Mouse (Mus musculus) CH12.LX (cell line): ENCODE measurements at regions not wholly inside any gene's neighbourhood (a gene's known extent, or its start where the extent isn't known, plus 50 kb on each side); places are given as distances from the start of the nearest gene placed in this dataset.

Experiments
- DNase-seq: peaks from one replicate; pipeline ENCODE4 v3.0.0-alpha.2; 2013; ENCODE audit errors: extremely low read depth
- H3K27ac ChIP-seq: 2 replicates; pipeline ENCODE4 v1.5.1; 2012; ENCODE audit warnings: low read depth, mild to moderate bottlenecking, control low read depth, moderate library complexity; ENCODE audit not compliant: insufficient read depth
- H3K27me3 ChIP-seq: replicated peaks from 2 replicates; pipeline ENCODE3; 2012; ENCODE audit warnings: inconsistent platforms
- H3K36me3 ChIP-seq, 2 experiments: replicated peaks in 1 of 2; 2 replicates each; pipeline versions ENCODE3 to v1.6.1; 2012; ENCODE audit warnings: inconsistent platforms in 1 of 2, low read length in 1 of 2, mild to moderate bottlenecking in 1 of 2, mixed read lengths in 1 of 2, moderate library complexity in 1 of 2; ENCODE audit not compliant: control insufficient read depth in 1 of 2, insufficient read depth in 1 of 2
- H3K4me1 ChIP-seq, 2 experiments: 2 replicates each; pipeline ENCODE4 v1.6.1; 2012; ENCODE audit warnings: inconsistent platforms in 1 of 2, moderate library complexity in 1 of 2; ENCODE audit not compliant: insufficient read depth in 2 of 2, control insufficient read depth in 1 of 2
- H3K4me2 ChIP-seq: 2 replicates; pipeline ENCODE4 v1.6.1; 2012; ENCODE audit warnings: low read depth, mild to moderate bottlenecking, control low read depth; ENCODE audit not compliant: poor library complexity, insufficient read depth, severe bottlenecking
- H3K4me3 ChIP-seq, 3 experiments: fragments of 150-350 bp in 1 of 3; sonication (generic) in 1 of 3; replicated peaks in 1 of 3; 2 replicates each; pipeline versions ENCODE3 to v1.5.1; 2011 to 2012; ENCODE audit warnings: low read depth in 2 of 3, low read length in 2 of 3, mild to moderate bottlenecking in 2 of 3, moderate library complexity in 2 of 3, control low read depth in 1 of 3, improper control_type of control experiment in 1 of 3, inconsistent platforms in 1 of 3, mixed read lengths in 1 of 3; ENCODE audit not compliant: poor library complexity in 1 of 3
- H3K79me2 ChIP-seq: replicated peaks from 2 replicates; pipeline ENCODE4 v1.6.1; 2012; ENCODE audit warnings: mild to moderate bottlenecking, moderate library complexity; ENCODE audit not compliant: control insufficient read depth, poor library complexity, insufficient read depth, severe bottlenecking; ENCODE audit errors: extremely low read depth
- H3K9ac ChIP-seq: 2 replicates; pipeline ENCODE4 v1.6.1; 2012; ENCODE audit warnings: low read depth, mild to moderate bottlenecking, control low read depth, moderate library complexity; ENCODE audit not compliant: insufficient read depth
- H3K9me3 ChIP-seq: replicated peaks from 2 replicates; pipeline ENCODE3; 2012; ENCODE audit warnings: low read length, inconsistent platforms, mixed read lengths
- BHLHE40 ChIP-seq: IDR thresholded peaks from 2 replicates; pipeline ENCODE4 v1.6.1; 2011; ENCODE audit warnings: mild to moderate bottlenecking, low read depth, low read length, improper control_type of control experiment
- CHD2 ChIP-seq: IDR thresholded peaks from 2 replicates; pipeline ENCODE4 v1.6.1; 2011; ENCODE audit warnings: low read length, improper control_type of control experiment
- CTCF ChIP-seq, 2 experiments: IDR thresholded peaks in 1 of 2; conservative IDR thresholded peaks in 1 of 2; 2 replicates each; pipeline ENCODE4 v1.5.1; 2011 to 2012; ENCODE audit warnings: low read depth in 2 of 2, low read length in 2 of 2, improper control_type of control experiment in 1 of 2, inconsistent platforms in 1 of 2, mild to moderate bottlenecking in 1 of 2, moderate library complexity in 1 of 2
- ETS1 ChIP-seq: conservative IDR thresholded peaks from 2 replicates; pipeline ENCODE4 v1.6.1; 2012; ENCODE audit warnings: low read depth, mild to moderate bottlenecking, inconsistent platforms, low read length, improper control_type of control experiment, moderate library complexity
- GABPA ChIP-seq: IDR thresholded peaks from 2 replicates; pipeline ENCODE4 v1.6.1; 2012; ENCODE audit warnings: low read depth, low read length, improper control_type of control experiment, inconsistent platforms; ENCODE audit not compliant: insufficient replicate concordance
- HCFC1 ChIP-seq: IDR thresholded peaks from 2 replicates; pipeline ENCODE4 v1.6.1; 2012; ENCODE audit warnings: low read depth, mild to moderate bottlenecking, inconsistent platforms, low read length, improper control_type of control experiment
- JUND ChIP-seq: conservative IDR thresholded peaks from 2 replicates; pipeline ENCODE4 v1.6.1; 2011; ENCODE audit warnings: low read depth, low read length, improper control_type of control experiment
- KAT2A ChIP-seq: IDR thresholded peaks from 2 replicates; pipeline ENCODE4 v1.6.1; 2012; ENCODE audit warnings: low read length, improper control_type of control experiment, inconsistent platforms; ENCODE audit not compliant: insufficient replicate concordance
- MAFK ChIP-seq: IDR thresholded peaks from 2 replicates; pipeline ENCODE4 v1.6.1; 2011; ENCODE audit warnings: low read length, improper control_type of control experiment; ENCODE audit not compliant: insufficient replicate concordance
- MAX ChIP-seq: IDR thresholded peaks from 2 replicates; pipeline ENCODE4 v1.6.1; 2011; ENCODE audit warnings: low read length, improper control_type of control experiment
- MAZ ChIP-seq: IDR thresholded peaks from 2 replicates; pipeline ENCODE4 v1.6.1; 2012; ENCODE audit warnings: low read depth, mild to moderate bottlenecking, inconsistent platforms, low read length, improper control_type of control experiment, moderate library complexity
- MEF2A ChIP-seq: IDR thresholded peaks from 2 replicates; pipeline ENCODE4 v1.6.1; 2014; ENCODE audit warnings: low read depth, mild to moderate bottlenecking, inconsistent platforms, low read length, improper control_type of control experiment, borderline replicate concordance
- MYC ChIP-seq: IDR thresholded peaks from 2 replicates; pipeline ENCODE4 v1.6.1; 2011; ENCODE audit warnings: low read depth, mild to moderate bottlenecking, improper control_type of control experiment, low read length
- NELFE ChIP-seq: IDR thresholded peaks from 2 replicates; pipeline ENCODE4 v1.6.1; 2011; ENCODE audit warnings: low read depth, low read length, improper control_type of control experiment
- NRF1 ChIP-seq: IDR thresholded peaks from 2 replicates; pipeline ENCODE4 v1.6.1; 2014; ENCODE audit warnings: low read depth, mild to moderate bottlenecking, inconsistent platforms, low read length, improper control_type of control experiment, moderate library complexity
- POLR2A ChIP-seq: IDR thresholded peaks from 2 replicates; pipeline ENCODE4 v1.6.1; 2011; ENCODE audit warnings: low read depth, mild to moderate bottlenecking, improper control_type of control experiment, low read length
- POLR2AphosphoS2 ChIP-seq: IDR thresholded peaks from 2 replicates; pipeline ENCODE4 v1.6.1; 2011; ENCODE audit warnings: low read depth, low read length, improper control_type of control experiment
- RAD21 ChIP-seq: IDR thresholded peaks from 2 replicates; pipeline ENCODE4 v1.6.1; 2011; ENCODE audit warnings: low read depth, mild to moderate bottlenecking, low read length, improper control_type of control experiment, moderate library complexity
- RCOR1 ChIP-seq: conservative IDR thresholded peaks from 2 replicates; pipeline ENCODE4 v1.6.1; 2012; ENCODE audit warnings: low read depth, mild to moderate bottlenecking, inconsistent platforms, low read length, improper control_type of control experiment
- SMC3 ChIP-seq: IDR thresholded peaks from 2 replicates; pipeline ENCODE4 v1.6.1; 2011; ENCODE audit warnings: low read depth, low read length, improper control_type of control experiment
- TBP ChIP-seq: conservative IDR thresholded peaks from 2 replicates; pipeline ENCODE4 v1.6.1; 2011; ENCODE audit warnings: low read depth, low read length, improper control_type of control experiment
- TCF12 ChIP-seq: IDR thresholded peaks from 2 replicates; pipeline ENCODE4 v1.6.1; 2014; ENCODE audit warnings: low read depth, mild to moderate bottlenecking, inconsistent platforms, low read length, improper control_type of control experiment
- USF1 ChIP-seq: IDR thresholded peaks from 2 replicates; pipeline ENCODE4 v1.6.1; 2014; ENCODE audit warnings: low read depth, mild to moderate bottlenecking, inconsistent platforms, low read length, improper control_type of control experiment
- ZKSCAN1 ChIP-seq: IDR thresholded peaks from 2 replicates; pipeline ENCODE4 v1.6.1; 2012; ENCODE audit warnings: low read depth, inconsistent platforms, low read length, improper control_type of control experiment, borderline replicate concordance
- dilution Hi-C: fragments of 300-500 bp; cut with MboI; formaldehyde crosslinking; loops from 2 replicates; pipeline ENCODE4 v1.14.3; 2020; ENCODE audit warnings: low sequenced_read_pairs; ENCODE audit not compliant: extremely low pct_unique_long_range_greater_than_20kb, extremely low pct_ligation_motif_present
- in situ Hi-C: fragments of 300-500 bp; cut with MboI; formaldehyde crosslinking; loops from 3 replicates; pipeline ENCODE4 v1.14.3; 2019; ENCODE audit warnings: low sequenced_read_pairs, low pct_ligation_motif_present, low pct_unique_long_range_greater_than_20kb, mixed read lengths

- dilution Hi-C loops (no loop called here), in situ Hi-C loops (no loop called here)
- H3K9me3 ChIP-seq = no peaks in the 10 kb centered on the region
- no peak overlapping the region for H3K4me3 ChIP-seq
- TF ChIP-seq CTCF (conservative IDR thresholded peaks at IDR 0.05 in 1 of 2, IDR thresholded peaks at IDR 0.05 in 1 of 2; ENCODE audit: low read depth in 2 of 2, low read length in 2 of 2) (no peak), TBP (no peak), KAT2A (no peak), MEF2A (no peak), NELFE (no peak), BHLHE40 (no peak), RCOR1 (no peak), SMC3 (no peak), POLR2A (no peak), NRF1 (no peak), MAX (no peak), RAD21 (no peak), MAFK (no peak), USF1 (no peak), CHD2 (no peak), TCF12 (no peak), ETS1 (no peak), MYC (no peak), JUND (no peak)
- no peaks in the 10 kb centered on the region for H3K27me3 ChIP-seq
- DNase-seq = no peak
- H3K4me1 ChIP-seq = peaks cover 6 to 17% of the 10 kb centered on the region in 2 experiments
- no peaks in the 10 kb centered on the region for H3K36me3 ChIP-seq
- H3K9ac ChIP-seq = no peak overlapping the region
- no peak overlapping the region for H3K27ac ChIP-seq
- H3K4me2 ChIP-seq = no peak overlapping the region
- H3K79me2 ChIP-seq = no peaks in the 10 kb centered on the region
These were observed 120.7 kb downstream of the Tle3 start for GRCm38 (mm10) chr9:61492896-61493295.

DNA sequence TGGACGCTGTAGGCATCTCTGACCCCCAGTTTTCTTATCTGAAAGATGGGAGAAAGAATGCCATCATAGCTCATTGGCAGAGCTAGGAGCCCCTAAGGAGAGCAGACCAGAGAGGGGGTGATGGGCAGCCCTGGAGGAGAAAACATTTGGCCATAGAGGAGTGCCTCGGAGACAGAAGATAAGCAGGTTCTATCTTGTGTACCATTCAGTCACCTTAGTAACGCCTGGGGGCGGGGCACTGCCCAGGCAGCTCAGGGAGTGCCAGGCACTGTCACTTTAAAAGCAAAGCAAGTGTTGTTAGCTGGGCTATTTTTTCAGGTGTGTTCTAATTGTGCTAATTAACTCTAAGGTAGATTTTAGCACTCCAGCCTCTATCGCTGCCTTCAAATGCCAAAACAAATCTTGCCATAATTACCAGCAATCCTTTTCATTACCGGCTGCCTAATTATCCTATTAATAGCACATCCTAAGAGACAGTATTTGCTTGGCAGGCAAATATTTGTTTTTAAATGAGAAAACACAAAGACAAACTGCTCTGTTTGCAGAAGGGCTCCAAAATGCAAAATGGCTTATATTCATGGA, 119.1 kb downstream of the Tle3 start:
- Histone ChIP-seq H3K36me3 (no peaks in the 10 kb centered on the region), H3K9me3 (no peaks in the 10 kb centered on the region), H3K27me3 (no peaks in the 10 kb centered on the region), H3K9ac (no peak overlapping the region), H3K79me2 (no peaks in the 10 kb centered on the region), H3K4me3 (no peak overlapping the region), H3K4me1 (peaks cover 6 to 17% of the 10 kb centered on the region in 2 experiments), H3K4me2 (no peak overlapping the region), H3K27ac (no peak overlapping the region)
- DNase-seq = no peak
- no peak for TF ChIP-seq TBP
- no peak for TF ChIP-seq SMC3
- TF ChIP-seq MAX = no peak
- TF ChIP-seq ZKSCAN1 = no peak
- TF ChIP-seq POLR2A = no peak
- TF ChIP-seq HCFC1 = no peak
- TF ChIP-seq MAZ = no peak
- no peak for TF ChIP-seq GABPA
- TF ChIP-seq MYC = no peak
- no peak for TF ChIP-seq CTCF (conservative IDR thresholded peaks at IDR 0.05 in 1 of 2, IDR thresholded peaks at IDR 0.05 in 1 of 2; ENCODE audit: low read depth in 2 of 2, low read length in 2 of 2)
- no peak for TF ChIP-seq POLR2AphosphoS2
- in situ Hi-C loops (no loop called here), dilution Hi-C loops (no loop called here)
